Mouse (Mus musculus) liver, adult 2 months (tissue): ENCODE results near the gene Syncrip.

Source experiments
- CTCF ChIP-seq: fragments of 200-500 bp; IDR thresholded peaks from 2 replicates; pipeline ENCODE4 v1.5.1; 2011; ENCODE audit warnings: low read depth, low read length, control low read depth
- POLR2A ChIP-seq: fragments of 200-500 bp; IDR thresholded peaks from 2 replicates; pipeline ENCODE4 v1.6.1; 2011; ENCODE audit warnings: low read length, control low read depth; ENCODE audit not compliant: insufficient read depth; ENCODE audit errors: extremely low read depth

GRCm38 (mm10) chr9:88515546-88515945 is 33.2 kb upstream of the Syncrip start:
- TF ChIP-seq CTCF (no peak), POLR2A (no peak)
